Mouse (Mus musculus) embryo, embryonic 11 days (tissue): Measurements from ENCODE around the gene Grb2.
A peak's percentile ranks its signal among the peaks of the same experiment; 100 is the strongest.

Source experiments
- DNase-seq: peaks from one replicate; pipeline ENCODE4 v3.0.0-alpha.2; 2015

The Grb2 gene

GRCm38 (mm10) chr11:115623487-115624070 lies 84.8 kb downstream of the Grb2 start:
- DNase-seq = no peak

GRCm38 (mm10) chr11:115619949-115620348 lies 88.4 kb downstream of the Grb2 start:
- no peak for DNase-seq

GRCm38 (mm10) chr11:115618732-115619516 lies 89.5 kb downstream of the Grb2 start:
- DNase-seq = no peak

- DNase-seq = no peak
Measured at GRCm38 (mm10) chr11:115618001-115618400, 90.4 kb downstream of the Grb2 start.

DNA sequence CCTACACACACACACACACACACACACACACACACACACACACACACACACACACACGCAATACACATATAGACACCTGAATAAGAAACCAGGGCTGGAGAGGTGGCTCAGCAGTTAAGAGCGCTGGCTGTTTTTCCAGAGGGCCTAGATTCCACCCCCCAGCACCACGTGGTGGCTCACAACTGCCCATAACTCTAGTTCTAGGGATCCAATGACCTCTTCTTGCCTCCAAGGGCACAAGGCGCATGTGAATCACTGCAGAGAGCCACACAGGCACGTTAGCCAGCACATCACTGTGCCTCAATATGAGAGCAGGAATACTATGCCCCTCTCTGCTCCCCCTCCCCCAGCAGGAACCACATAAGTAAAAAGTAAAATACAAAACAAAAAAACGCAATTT lies 91.5 kb downstream of the Grb2 start:
- no peak for DNase-seq

GRCm38 (mm10) chr11:115616371-115616770 lies 92.0 kb downstream of the Grb2 start:
- no peak for DNase-seq

- DNase-seq = no peak
Measured at GRCm38 (mm10) chr11:115615875-115616274, 92.5 kb downstream of the Grb2 start.

DNA sequence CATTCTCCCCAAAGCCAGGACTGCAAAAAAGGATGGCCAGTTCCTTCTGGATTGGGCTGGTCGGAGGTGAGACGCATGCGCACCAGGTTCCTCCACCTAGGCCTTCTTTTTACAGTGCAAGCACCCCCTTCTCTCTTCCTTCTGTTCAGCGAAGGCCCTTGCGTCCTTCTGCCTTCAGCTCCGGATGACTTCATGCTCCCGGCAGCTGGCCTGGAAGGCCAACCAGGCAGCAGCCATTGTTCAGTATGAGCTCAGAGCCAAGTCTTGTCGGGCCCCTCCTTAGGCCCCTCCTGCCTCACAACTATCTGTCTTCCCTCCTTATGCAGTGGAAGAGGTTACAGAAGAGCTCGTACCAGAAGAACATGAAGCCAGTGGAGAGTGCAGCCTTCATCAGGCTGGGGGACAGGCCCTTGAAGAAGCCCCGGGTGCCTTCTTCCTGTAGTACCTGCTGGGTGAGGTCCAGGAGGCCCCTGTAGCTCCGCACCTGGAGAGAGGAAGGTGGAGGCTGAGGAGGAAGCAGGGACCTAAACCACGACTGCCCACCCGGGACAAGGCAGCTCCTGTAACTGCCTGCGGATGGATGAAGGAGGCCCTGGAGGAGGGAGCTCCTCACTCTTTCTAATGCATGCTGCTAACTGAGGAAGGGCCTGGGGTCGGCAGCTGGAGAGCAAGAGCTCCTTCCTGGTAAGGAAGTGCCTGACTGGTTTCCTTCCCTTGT lies 93.1 kb downstream of the Grb2 start:
- DNase-seq = no peak

- no peak for DNase-seq
Measured at GRCm38 (mm10) chr11:115614346-115615107, 93.9 kb downstream of the Grb2 start.

GRCm38 (mm10) chr11:115613138-115613945 lies 95.1 kb downstream of the Grb2 start:
- no peak for DNase-seq

DNA sequence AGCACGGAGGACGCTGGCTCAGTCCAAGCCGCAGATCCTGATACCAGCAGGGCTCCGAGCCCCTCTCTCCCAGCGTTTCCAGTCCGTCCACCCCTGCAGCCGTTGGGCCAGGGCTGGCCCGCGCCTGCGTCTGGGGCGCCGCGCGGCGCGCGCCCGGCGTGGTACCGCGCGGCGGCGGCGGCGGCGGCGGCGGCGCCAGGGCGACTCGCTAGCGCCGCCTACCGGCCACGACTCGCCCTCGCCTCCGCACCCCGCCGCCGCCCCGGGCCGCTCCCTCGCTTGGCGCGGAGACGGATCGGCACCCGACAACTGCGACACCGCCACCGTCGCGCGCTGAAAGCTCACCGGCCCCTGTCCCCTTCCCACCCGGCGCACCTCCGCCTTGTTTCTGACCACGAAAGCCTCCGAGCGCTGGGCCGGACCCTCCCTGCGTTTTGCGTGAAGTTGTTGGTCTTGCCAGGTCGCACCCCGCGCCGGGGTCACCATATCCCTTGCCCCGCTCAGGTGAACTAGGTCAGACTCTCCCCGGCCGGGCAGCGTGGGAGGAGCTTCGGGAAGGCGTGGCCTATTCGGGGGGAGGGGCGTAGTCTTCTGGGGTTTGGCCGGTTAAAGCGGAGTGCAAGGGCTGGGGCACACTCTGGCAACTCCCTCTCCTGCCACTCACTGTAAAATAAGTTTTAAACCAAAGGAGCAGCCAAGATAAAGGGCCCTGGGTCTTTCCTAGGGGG lies 95.8 kb downstream of the Grb2 start, which contains the start of gene Mif4gd:
Gene Mif4gd (minus strand): TSS at position 560 of the 728 bp plus-strand sequence.
- peak; percentile 89 for DNase-seq

- no peak for DNase-seq
Measured at GRCm38 (mm10) chr11:115612059-115612409, 96.4 kb downstream of the Grb2 start.

DNA sequence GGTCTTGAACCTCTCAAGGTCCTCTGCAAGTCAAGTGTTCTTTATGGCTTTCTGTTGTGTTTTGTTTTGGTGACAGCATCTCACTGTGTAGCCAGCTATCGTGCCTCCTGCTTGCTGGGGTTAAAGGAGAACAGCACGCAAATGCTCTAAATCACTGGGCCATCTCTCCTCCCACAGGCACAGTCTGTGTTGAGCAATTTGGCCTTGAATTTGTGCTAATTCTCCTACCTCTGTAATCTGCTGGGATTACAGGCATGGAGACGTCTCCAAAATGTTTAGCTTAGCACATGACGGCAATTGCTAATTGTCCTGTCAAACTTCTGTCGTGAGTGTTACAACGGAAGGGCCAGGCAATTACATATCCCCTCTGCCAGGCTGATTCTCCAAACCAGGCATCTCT lies 97.2 kb downstream of the Grb2 start:
- no peak for DNase-seq

DNA sequence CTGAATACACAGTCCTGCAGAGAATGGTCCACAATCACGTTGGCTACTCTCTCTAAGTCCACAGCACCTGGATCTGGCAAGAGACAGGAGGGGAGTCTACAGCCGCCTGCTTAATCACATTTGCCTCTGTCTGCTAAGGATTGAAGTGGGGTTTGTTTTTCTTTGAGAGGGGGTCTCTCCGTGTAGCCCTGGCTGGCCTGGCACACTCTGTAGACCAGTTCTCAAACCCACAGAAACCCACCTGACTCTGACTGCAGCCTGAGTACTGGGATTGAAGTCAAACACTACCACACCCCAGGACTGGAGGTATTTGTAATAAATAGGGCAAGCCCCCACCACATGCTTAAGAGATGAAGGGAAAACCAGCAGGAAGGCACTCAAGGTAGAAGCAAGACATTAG lies 98.8 kb downstream of the Grb2 start:
- no peak for DNase-seq

GRCm38 (mm10) chr11:115608421-115609399 lies 99.7 kb downstream of the Grb2 start:
- no peak for DNase-seq

- DNase-seq = no peak
Measured at GRCm38 (mm10) chr11:115606733-115607132, 101.7 kb downstream of the Grb2 start.

DNA sequence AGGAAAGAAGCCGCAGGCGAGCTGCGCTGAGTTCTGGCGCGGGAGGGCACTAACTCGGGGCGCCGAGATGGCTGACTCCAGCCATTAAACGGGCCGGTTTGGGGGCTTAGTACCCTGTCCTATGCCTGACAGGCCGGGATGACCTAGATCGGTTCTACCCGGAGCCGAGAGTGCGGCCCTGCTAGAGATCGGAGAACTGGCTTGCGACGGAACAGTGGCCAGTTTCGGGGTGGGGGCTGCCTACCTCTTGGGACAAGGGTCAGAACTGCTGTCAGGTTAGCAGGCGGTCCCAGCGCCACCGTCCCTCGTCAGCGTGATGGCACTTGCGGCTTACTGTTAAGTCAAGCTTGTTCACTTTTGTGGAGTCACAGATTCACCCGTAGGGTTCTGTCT lies 104.1 kb downstream of the Grb2 start:
- no peak for DNase-seq

DNA sequence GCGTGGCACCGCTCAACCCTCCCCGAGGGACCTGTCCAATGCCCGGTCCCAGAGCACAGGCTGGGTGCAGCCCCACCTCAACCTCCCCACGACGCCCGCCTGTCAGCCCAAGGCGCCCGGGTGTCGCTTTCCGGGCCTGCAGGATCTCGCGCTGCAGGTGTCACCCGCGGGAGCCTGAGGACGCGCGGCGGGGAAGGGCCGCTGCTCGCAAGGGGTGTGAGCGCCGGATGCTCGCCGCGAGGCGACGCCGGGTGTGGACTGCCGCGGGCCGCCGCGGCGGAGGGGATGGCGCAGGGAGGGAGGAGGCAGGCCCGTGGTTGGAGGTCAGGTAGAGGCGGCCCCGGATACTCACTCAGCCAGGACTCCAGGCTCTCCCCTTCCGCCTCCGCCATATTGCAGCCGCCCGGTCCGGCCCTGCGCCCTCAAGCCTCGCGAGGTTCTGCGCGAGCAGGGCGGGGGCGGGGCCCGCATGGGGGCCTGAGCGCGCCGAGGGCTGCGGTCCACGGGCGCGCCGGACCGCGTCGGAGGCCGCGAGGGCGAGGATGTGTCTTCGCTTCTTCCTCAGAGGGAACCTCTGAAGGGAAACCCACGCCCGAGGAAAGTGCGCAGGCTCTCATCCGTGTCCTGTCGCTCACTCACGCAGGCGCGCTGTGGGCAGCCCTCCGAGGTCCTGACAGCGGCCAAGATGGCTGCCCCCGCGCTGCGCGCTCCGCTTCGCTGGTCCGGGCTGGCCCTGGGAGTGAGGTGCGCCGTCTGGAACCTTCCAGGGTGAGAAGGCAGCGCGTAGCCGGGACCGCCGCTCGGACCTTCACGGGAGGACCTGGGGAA lies 104.7 kb downstream of the Grb2 start, which contains the start of the genes Mrps7 and Gga3:
Gene Mrps7 (plus strand): TSS at position 450 of the 828 bp plus-strand sequence.
Gene Gga3 (minus strand): TSS at position 576 of the 828 bp plus-strand sequence.
- DNase-seq = peak; percentile 95

DNA sequence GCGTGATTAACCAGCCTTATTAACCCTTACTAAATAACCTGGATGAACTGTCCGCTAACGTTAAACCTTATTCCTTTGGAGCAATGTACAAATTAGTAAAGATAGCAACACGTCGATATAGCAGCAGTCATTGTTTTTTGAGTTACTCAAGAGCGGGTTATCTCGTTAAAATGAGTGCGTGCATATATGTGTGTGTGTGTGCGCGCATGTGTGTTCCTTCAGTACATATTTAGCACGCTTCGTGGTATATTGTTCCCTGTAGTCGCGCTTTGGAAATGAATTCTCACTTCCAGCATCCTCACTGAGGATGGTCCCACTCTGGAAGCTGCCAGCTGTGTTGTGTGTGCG lies 105.3 kb downstream of the Grb2 start:
- DNase-seq = no peak
